Mouse (Mus musculus): ENCODE measurements around the gene Adig. TPM values are rescaled to one million over a fixed set of nuclear protein-coding genes. Genes with fewer than 3 reads are reported as not detected.

Adig gene
- polyA plus RNA-seq, 1 experiment, result 169 TPM

DNA sequence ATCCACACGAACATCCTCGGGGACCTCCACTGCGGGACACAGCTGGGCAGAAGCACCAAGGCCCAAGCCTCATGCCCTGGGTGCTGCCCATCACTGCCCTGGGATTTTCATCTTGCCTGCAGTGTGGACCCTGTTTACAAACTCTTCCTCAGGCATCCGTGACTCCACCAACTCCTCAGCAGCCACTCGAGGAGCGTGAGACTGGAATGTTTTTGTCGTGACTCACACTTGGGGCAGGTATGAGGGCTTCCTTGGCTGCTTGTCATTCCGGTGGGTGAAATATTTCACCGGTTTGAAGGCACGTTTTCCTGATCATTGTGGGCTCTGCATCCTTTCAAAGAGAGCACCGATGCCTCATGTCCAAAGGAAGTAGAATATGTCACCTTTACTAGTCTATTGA, 16.7 kb downstream of the Adig start:
- no peak overlapping the region for H3K4me3 ChIP-seq (ENCODE audit: control insufficient read depth, low read depth, low read length)
- TF ChIP-seq POLR2A (IDR thresholded peaks at IDR 0.05; ENCODE audit: control insufficient read depth, low read depth, low read length) (no peak), CTCF (IDR thresholded peaks at IDR 0.05; ENCODE audit: control insufficient read depth, insufficient read depth, insufficient replicate concordance, low read depth, low read length) (no peak)

DNA sequence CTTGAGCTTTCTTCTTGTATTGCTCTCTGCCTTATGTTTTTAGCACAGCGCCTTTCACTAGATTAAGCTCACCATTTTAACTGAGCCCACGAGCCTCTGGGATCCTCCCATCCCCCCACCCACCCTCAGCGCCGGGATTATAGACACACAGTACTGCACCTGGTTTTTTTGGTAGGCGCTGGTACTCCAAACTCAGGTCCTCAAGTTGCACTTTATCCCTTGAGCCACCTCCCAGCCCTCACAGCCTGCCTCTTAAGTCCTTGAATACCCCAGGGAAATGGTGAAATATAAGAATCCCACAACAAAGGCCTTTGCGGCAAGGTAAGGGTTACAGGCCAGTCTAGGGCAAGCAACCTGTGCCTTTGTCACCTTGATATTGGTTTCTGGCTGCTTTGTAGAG, 17.4 kb downstream of the Adig start:
- Histone ChIP-seq H3K4me1 (ENCODE audit: control insufficient read depth, insufficient read depth, low read length) (no peaks in the 10 kb centered on the region), H3K4me3 (ENCODE audit: control insufficient read depth, low read depth, low read length) (no peak overlapping the region), H3K27ac (ENCODE audit: control insufficient read depth, insufficient read depth, low read depth, low read length) (no peak overlapping the region), H3K27me3 (ENCODE audit: control insufficient read depth, insufficient read depth, low read length) (no peaks in the 10 kb centered on the region), H3K36me3 (ENCODE audit: control insufficient read depth, insufficient read depth, low read length) (no peaks in the 10 kb centered on the region)
- no peak for TF ChIP-seq POLR2A (IDR thresholded peaks at IDR 0.05; ENCODE audit: control insufficient read depth, low read depth, low read length)
- no peak for TF ChIP-seq CTCF (IDR thresholded peaks at IDR 0.05; ENCODE audit: control insufficient read depth, insufficient read depth, insufficient replicate concordance, low read depth, low read length)

More for the DNA sequence above, 16.7 kb downstream of the Adig start:
- H3K4me1 ChIP-seq (ENCODE audit: control insufficient read depth, insufficient read depth, low read length), result no peaks in the 10 kb centered on the region
- H3K27ac ChIP-seq (ENCODE audit: control insufficient read depth, insufficient read depth, low read depth, low read length), result no peak overlapping the region
- H3K27me3 ChIP-seq (ENCODE audit: control insufficient read depth, insufficient read depth, low read length), result no peaks in the 10 kb centered on the region
- H3K36me3 ChIP-seq (ENCODE audit: control insufficient read depth, insufficient read depth, low read length), result no peaks in the 10 kb centered on the region

GRCm38 (mm10) chr2:158523060-158523459, 20.6 kb downstream of the Adig start:
- no peak overlapping the region for H3K4me3 ChIP-seq (ENCODE audit: control insufficient read depth, low read depth, low read length)
- no peaks in the 10 kb centered on the region for H3K4me1 ChIP-seq (ENCODE audit: control insufficient read depth, insufficient read depth, low read length)
- H3K27me3 ChIP-seq (ENCODE audit: control insufficient read depth, insufficient read depth, low read length), result no peaks in the 10 kb centered on the region
- TF ChIP-seq POLR2A (IDR thresholded peaks at IDR 0.05; ENCODE audit: control insufficient read depth, low read depth, low read length), result no peak
- no peak for TF ChIP-seq CTCF (IDR thresholded peaks at IDR 0.05; ENCODE audit: control insufficient read depth, insufficient read depth, insufficient replicate concordance, low read depth, low read length)
- no peak overlapping the region for H3K27ac ChIP-seq (ENCODE audit: control insufficient read depth, insufficient read depth, low read depth, low read length)
- H3K36me3 ChIP-seq (ENCODE audit: control insufficient read depth, insufficient read depth, low read length), result no peaks in the 10 kb centered on the region

- H3K36me3 ChIP-seq (ENCODE audit: control insufficient read depth, insufficient read depth, low read length), result no peaks in the 10 kb centered on the region
- H3K27me3 ChIP-seq (ENCODE audit: control insufficient read depth, insufficient read depth, low read length), result no peaks in the 10 kb centered on the region
- no peak overlapping the region for H3K4me3 ChIP-seq (ENCODE audit: control insufficient read depth, low read depth, low read length)
- H3K4me1 ChIP-seq (ENCODE audit: control insufficient read depth, insufficient read depth, low read length), result no peaks in the 10 kb centered on the region
- TF ChIP-seq CTCF (IDR thresholded peaks at IDR 0.05; ENCODE audit: control insufficient read depth, insufficient read depth, insufficient replicate concordance, low read depth, low read length), result no peak
- TF ChIP-seq POLR2A (IDR thresholded peaks at IDR 0.05; ENCODE audit: control insufficient read depth, low read depth, low read length), result no peak
- no peak overlapping the region for H3K27ac ChIP-seq (ENCODE audit: control insufficient read depth, insufficient read depth, low read depth, low read length)
These were observed 21.9 kb downstream of the Adig start for GRCm38 (mm10) chr2:158524129-158524860.

DNA sequence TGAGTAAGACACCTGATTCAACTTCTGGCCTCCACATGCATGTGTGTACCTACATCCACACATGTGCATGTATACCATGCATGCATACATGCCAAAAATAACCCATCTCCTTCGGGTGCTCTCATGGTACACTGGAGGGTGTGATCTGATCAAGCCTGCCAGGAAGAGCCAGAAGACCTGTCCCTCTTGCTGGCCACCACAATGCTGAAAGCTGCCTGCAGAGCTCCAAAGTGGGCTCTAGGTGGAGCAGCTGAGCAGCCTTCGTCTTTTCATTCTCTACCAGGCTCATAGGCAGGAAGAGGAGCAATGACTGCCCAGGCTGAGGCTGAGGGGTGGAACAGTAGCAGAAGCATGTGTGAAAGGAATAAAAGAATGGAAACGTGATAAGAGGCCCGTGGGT, 31.7 kb downstream of the Adig start:
- Histone ChIP-seq H3K27me3 (ENCODE audit: control insufficient read depth, insufficient read depth, low read length) (no peaks in the 10 kb centered on the region), H3K4me1 (ENCODE audit: control insufficient read depth, insufficient read depth, low read length) (no peaks in the 10 kb centered on the region; the same call in 1 of the 2 replicates), H3K27ac (ENCODE audit: control insufficient read depth, insufficient read depth, low read depth, low read length) (no peak overlapping the region), H3K36me3 (ENCODE audit: control insufficient read depth, insufficient read depth, low read length) (no peaks in the 10 kb centered on the region), H3K4me3 (ENCODE audit: control insufficient read depth, low read depth, low read length) (no peak overlapping the region)
- no peak for TF ChIP-seq POLR2A (IDR thresholded peaks at IDR 0.05; ENCODE audit: control insufficient read depth, low read depth, low read length)
- peak; percentile 75; the same call in 1 of the 2 replicates for TF ChIP-seq CTCF (IDR thresholded peaks at IDR 0.05; ENCODE audit: control insufficient read depth, insufficient read depth, insufficient replicate concordance, low read depth, low read length)

- H3K36me3 ChIP-seq (ENCODE audit: control insufficient read depth, insufficient read depth, low read length), result no peaks in the 10 kb centered on the region
- H3K27ac ChIP-seq (ENCODE audit: control insufficient read depth, insufficient read depth, low read depth, low read length), result no peak overlapping the region
- no peaks in the 10 kb centered on the region for H3K27me3 ChIP-seq (ENCODE audit: control insufficient read depth, insufficient read depth, low read length)
- TF ChIP-seq POLR2A (IDR thresholded peaks at IDR 0.05; ENCODE audit: control insufficient read depth, low read depth, low read length) (no peak), CTCF (IDR thresholded peaks at IDR 0.05; ENCODE audit: control insufficient read depth, insufficient read depth, insufficient replicate concordance, low read depth, low read length) (no peak)
- peaks cover 5% of the 10 kb centered on the region for H3K4me1 ChIP-seq (ENCODE audit: control insufficient read depth, insufficient read depth, low read length)
- H3K4me3 ChIP-seq (ENCODE audit: control insufficient read depth, low read depth, low read length), result no peak overlapping the region
These were observed 32.1 kb downstream of the Adig start for GRCm38 (mm10) chr2:158534559-158534958.

DNA sequence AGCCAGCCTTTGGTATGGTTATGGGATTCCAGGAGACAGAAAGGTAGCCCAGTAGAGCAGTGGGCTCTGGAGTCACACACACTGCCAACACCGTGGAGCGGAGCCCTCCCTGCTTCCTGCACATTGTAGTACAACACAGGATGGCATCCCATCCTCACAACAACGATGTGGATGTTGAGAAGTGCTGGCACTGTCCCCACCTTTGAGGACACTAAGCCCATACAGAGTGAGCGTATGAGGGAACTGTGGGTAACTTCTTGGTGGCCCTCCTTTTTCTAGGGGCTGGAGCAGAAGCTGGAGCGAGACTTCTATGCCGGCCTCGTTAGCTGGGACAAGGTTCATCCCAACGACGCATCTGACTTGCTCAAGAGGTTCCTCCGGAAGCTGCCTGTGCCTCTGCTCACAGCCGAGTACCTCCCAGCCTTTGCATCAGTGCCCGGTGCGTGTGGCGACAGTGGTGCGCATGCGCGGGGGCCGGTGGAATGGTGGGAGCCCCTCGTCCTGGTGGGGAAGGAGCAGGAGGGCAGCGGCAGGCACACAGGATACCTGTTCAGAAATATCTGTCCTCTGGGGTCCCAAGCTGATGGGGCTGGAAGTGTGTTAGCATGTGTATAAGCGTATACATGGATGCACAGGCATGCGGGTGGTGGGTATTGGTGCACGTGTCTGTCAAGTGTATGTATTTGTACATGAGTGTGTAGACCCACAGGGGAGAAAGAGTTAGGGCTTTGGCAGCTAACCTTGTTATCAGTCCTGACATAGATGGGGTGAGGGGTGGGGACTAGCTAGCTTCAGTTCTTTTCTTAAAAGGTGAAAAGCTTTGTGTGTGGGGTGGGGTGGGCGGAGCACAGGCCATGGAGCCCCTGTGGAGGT, 37.3 kb downstream of the Adig start:
- Histone ChIP-seq H3K36me3 (ENCODE audit: control insufficient read depth, insufficient read depth, low read length) (no peaks in the 10 kb centered on the region), H3K27me3 (ENCODE audit: control insufficient read depth, insufficient read depth, low read length) (no peaks in the 10 kb centered on the region), H3K27ac (ENCODE audit: control insufficient read depth, insufficient read depth, low read depth, low read length) (no peak overlapping the region), H3K4me1 (ENCODE audit: control insufficient read depth, insufficient read depth, low read length) (peaks cover 5% of the 10 kb centered on the region), H3K4me3 (ENCODE audit: control insufficient read depth, low read depth, low read length) (peak overlapping the region; percentile 30)
- TF ChIP-seq CTCF (IDR thresholded peaks at IDR 0.05; ENCODE audit: control insufficient read depth, insufficient read depth, insufficient replicate concordance, low read depth, low read length) (no peak), POLR2A (IDR thresholded peaks at IDR 0.05; ENCODE audit: control insufficient read depth, low read depth, low read length) (no peak)

Data from testis, adult 2 months (tissue).